Mouse (Mus musculus) spleen, adult 2 months (tissue): ENCODE measurements around the gene Polk.

Source experiments
- CTCF ChIP-seq: fragments of 200-500 bp; IDR thresholded peaks from 2 replicates; pipeline ENCODE4 v1.5.1; 2011; ENCODE audit warnings: mild to moderate bottlenecking, inconsistent platforms; ENCODE audit not compliant: insufficient read depth, insufficient read length, insufficient replicate concordance; ENCODE audit errors: extremely low read depth
- POLR2A ChIP-seq: fragments of 200-500 bp; IDR thresholded peaks from 2 replicates; pipeline ENCODE4 v1.6.1; 2011; ENCODE audit warnings: low read depth, low read length, inconsistent platforms

DNA sequence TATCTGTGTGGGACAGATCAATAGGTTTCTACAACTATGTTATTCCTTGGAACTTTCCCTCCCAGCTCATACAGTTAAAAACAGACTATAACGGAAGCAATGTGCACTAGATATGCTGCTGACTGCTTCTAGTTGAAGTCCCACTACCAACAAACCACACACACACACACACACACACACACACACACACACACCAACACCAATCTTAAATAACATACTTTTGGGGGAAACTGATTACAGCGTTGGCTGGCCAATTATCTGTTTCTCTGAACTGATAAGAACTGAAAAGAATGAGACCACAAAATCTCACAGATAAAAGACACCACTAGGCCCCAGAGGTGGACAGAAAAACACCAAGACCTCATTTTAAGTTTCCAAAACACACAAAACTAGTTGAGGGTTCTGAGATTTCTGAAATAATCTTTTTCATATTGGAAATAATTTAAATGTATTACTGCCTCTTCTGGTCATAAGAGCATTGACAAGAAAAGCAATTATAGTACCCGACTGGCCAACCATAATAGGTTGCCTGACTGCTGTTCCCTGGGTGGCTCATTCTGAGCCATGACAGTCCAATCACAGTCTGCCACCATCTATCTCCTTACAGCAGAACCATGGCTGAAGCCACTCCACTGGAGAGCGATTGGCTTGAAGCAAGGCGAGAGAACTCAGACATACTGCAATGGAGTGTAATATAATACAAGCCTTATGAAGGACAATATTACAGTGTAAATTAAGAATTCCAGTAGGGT, 5.4 kb downstream of the Polk start:
- TF ChIP-seq POLR2A (no peak), CTCF (no peak)
